Mouse (Mus musculus) forebrain, embryonic 11.5 days (tissue): ENCODE data around the gene Cenpb. TPM values are rescaled to one million over a fixed set of nuclear protein-coding genes. Genes with fewer than 3 reads are reported as not detected.
"Not testable (repeated sequence)": the region's sequence is repeated elsewhere in the genome, so short reads cannot be mapped to it uniquely, and the experiment has no call there.

ENCODE experiments used
- ATAC-seq: fragments of 200-750 bp; cut with Nextera tagmentation; replicated peaks from 2 replicates; pipeline ENCODE4 v1.8.0; 2017; ENCODE audit warnings: moderate TSS enrichment; ENCODE audit not compliant: low FRiP score
- DNase-seq: peaks from one replicate; pipeline ENCODE4 v3.0.0-alpha.2; 2017; ENCODE audit warnings: low spot score
- H3K27ac ChIP-seq: fragments of 300-500 bp; sonication (generic); 2 replicates; pipeline ENCODE4 v1.5.1; 2014; ENCODE audit warnings: low read depth, low read length
- H3K27me3 ChIP-seq: fragments of 300-500 bp; sonication (generic); 2 replicates; pipeline ENCODE4 v1.6.1; 2014; ENCODE audit warnings: mild to moderate bottlenecking, low read length, mixed read lengths; ENCODE audit not compliant: control insufficient read depth, insufficient read depth
- H3K36me3 ChIP-seq: fragments of 300-500 bp; sonication (generic); 2 replicates; pipeline ENCODE4 v1.6.1; 2014; ENCODE audit warnings: mild to moderate bottlenecking, low read length, moderate library complexity, mixed read lengths; ENCODE audit not compliant: control insufficient read depth, insufficient read depth
- H3K4me1 ChIP-seq: fragments of 300-500 bp; sonication (generic); replicated peaks from 2 replicates; pipeline ENCODE4 v1.6.1; 2014; ENCODE audit warnings: low read length, mixed read lengths; ENCODE audit not compliant: control insufficient read depth, insufficient read depth
- H3K4me2 ChIP-seq: fragments of 300-500 bp; sonication (generic); 2 replicates; pipeline ENCODE4 v1.6.1; 2014; ENCODE audit warnings: low read depth, mild to moderate bottlenecking, low read length, moderate library complexity, mixed read lengths; ENCODE audit not compliant: severe bottlenecking
- H3K4me3 ChIP-seq: fragments of 300-500 bp; sonication (generic); 2 replicates; pipeline ENCODE4 v1.5.1; 2014; ENCODE audit warnings: low read depth, low read length
- H3K9ac ChIP-seq: fragments of 300-500 bp; sonication (generic); 2 replicates; pipeline ENCODE4 v1.6.1; 2014; ENCODE audit warnings: low read length
- H3K9me3 ChIP-seq: fragments of 300-500 bp; sonication (generic); 2 replicates; pipeline ENCODE4 v1.6.1; 2016; ENCODE audit warnings: low read length, mixed read lengths; ENCODE audit not compliant: control insufficient read depth
- WGBS: fragments of 180-500 bp; shearing (Covaris S2); extraction: QIAGEN DNeasy Blood & Tissue Kit; methylation state at CpG from one replicate; pipeline ENCODE4 v1.1.7; 2014; 5-methylcytosine and 5-hydroxymethylcytosine counted together
- polyA plus RNA-seq: library from polyadenylated mRNA; unstranded; fragments of >200 nt; fragmentation: Nextera tagmentation; extraction: Ambion mirVana; gene quantifications from 2 replicates; pipeline ENCODE4 v1.2.1, GENCODE M21; 2014

Gene Cenpb
- polyA plus RNA-seq: 12.3 and 13.7 TPM in 2 replicates

DNA sequence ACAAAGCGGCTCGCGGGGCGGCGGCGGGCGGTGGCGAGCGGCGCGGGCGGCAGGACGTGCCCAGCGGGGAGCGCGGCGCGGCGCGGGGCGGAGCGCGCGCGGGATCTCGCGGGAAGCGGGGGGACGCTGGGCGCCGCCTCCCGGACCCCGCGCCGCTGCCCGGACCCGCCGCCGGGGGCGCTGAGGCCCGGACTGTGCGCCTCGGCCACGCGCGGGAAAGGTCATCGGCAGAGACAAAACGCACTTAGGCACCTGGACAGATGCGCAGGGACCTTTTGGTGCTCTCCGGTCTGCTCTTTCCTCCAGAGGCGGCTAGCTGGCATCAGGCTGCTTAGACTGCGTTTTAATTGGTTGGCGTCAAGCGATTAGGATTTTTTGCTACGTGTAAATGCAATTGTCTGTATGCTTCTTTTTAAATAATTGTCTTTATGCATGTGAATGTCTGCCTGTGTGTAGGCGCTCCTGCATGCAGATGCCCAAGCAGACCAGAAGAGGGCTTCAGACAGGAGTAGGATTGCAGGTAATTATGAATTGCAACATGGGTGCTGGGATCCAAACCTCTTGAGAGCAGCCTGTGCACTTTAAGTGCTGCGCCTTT, at the start of gene Cenpb:
Gene Cenpb (minus strand): TSS at position 78 of the 598 bp plus-strand sequence.
- H3K4me3 ChIP-seq: peak within 1 kb of the TSS; percentile 82

DNA sequence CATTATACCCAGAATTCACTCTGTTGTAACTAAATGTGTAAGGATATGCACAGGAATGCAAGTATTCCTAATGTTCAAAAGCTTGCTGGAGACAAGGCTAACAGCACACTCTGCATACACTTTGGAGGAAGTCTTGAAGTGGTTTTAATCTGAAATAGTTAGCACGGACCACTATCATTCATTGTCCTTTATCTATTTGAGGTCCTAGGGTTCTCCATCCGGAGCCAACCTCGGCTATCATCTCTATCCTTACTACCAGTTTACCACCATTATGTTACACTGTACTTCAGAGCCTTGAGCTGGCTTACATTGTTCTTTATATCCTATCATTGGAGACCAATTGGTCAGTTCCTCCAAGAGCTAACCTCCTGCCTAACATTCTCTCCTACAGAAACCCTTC, 47.4 kb upstream of the Cenpb start:
- no peaks in the 10 kb centered on the region for H3K27me3 ChIP-seq

More for the DNA sequence above, at the start of gene Cenpb:
- peak; percentile 93 for DNase-seq
- Histone ChIP-seq H3K27me3 (no peaks in the 10 kb centered on the region), H3K36me3 (no peaks in the 10 kb centered on the region), H3K4me2 (peak within 1 kb of the TSS; percentile 97), H3K4me1 (peaks cover 19% of the 10 kb centered on the region), H3K27ac (peak within 1 kb of the TSS; percentile 76), H3K9ac (peak within 1 kb of the TSS; percentile 97), H3K9me3 (no peaks in the 10 kb centered on the region)
- ATAC-seq: peak; percentile 74
- 3% methylated on average over 48 of the region's 57 CpGs for WGBS

DNA sequence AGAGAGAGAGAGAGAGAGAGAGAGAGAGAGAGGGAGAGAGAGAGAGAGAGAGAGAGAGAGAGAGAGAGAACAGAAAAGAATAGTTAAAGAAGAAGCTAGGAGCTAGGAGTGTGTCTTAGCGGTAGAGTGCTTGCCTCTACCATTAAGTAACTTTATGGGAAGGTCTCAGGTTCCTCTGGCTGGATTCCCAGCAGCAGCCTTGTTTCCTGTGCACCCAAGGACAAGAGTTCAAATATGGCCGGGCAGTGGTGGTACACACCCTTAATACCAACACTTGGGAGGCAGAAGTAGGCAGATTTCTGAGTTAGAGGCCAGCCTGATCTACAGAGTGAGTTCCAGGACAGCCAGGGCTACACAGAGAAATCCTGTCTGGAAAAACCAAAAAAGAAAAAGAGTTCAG, 46.8 kb upstream of the Cenpb start:
- not testable (repeated sequence) for H3K27me3 ChIP-seq, ATAC-seq, DNase-seq, H3K4me3 ChIP-seq, H3K9me3 ChIP-seq, H3K4me2 ChIP-seq, H3K27ac ChIP-seq, H3K4me1 ChIP-seq, H3K36me3 ChIP-seq, H3K9ac ChIP-seq
- WGBS: 72% methylated on average over 2 of the region's 2 CpGs

More for the DNA sequence above, 47.4 kb upstream of the Cenpb start:
- no peak for DNase-seq
- no peak overlapping the region for H3K4me2 ChIP-seq
- H3K36me3 ChIP-seq: no peaks in the 10 kb centered on the region
- 91% methylated on average over 3 of the region's 3 CpGs for WGBS
- H3K27ac ChIP-seq: no peak overlapping the region
- no peak for ATAC-seq
- no peak overlapping the region for H3K4me3 ChIP-seq
- H3K9me3 ChIP-seq: no peaks in the 10 kb centered on the region
- H3K9ac ChIP-seq: no peak overlapping the region
- no peaks in the 10 kb centered on the region for H3K4me1 ChIP-seq

DNA sequence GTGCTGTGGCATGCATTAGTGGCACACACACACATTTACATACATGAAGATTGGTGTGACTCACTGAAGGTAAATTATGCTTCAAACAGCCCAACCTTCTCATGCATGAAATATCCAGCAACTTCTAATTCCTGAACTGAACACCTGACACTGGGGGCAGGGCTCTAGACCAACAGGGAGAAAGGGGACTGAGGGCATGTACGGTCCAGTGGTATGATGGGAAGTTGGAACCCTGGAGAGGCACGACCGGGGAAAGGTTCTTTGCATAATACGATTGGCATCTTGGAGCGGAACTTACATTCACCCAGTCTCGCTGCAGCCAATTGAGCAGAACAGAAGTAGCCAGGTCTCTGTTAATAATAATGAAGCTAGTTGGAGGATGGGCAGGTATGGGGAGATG, 45.3 kb upstream of the Cenpb start:
- Histone ChIP-seq H3K4me2 (no peak overlapping the region), H3K4me3 (no peak overlapping the region), H3K27me3 (no peaks in the 10 kb centered on the region), H3K4me1 (no peaks in the 10 kb centered on the region), H3K27ac (no peak overlapping the region), H3K9ac (no peak overlapping the region), H3K9me3 (no peaks in the 10 kb centered on the region), H3K36me3 (no peaks in the 10 kb centered on the region)
- DNase-seq (no peak), ATAC-seq (no peak)
- 93% methylated on average over 6 of the region's 6 CpGs for WGBS

GRCm38 (mm10) chr2:131223569-131223968, 43.7 kb upstream of the Cenpb start:
- ATAC-seq (no peak), DNase-seq (no peak)
- no peaks in the 10 kb centered on the region for H3K9me3 ChIP-seq
- H3K4me2 ChIP-seq: no peak overlapping the region
- H3K36me3 ChIP-seq: no peaks in the 10 kb centered on the region
- H3K27ac ChIP-seq: no peak overlapping the region
- no peak overlapping the region for H3K9ac ChIP-seq
- 78% methylated on average over 1 of the region's 1 CpGs for WGBS
- H3K4me3 ChIP-seq: no peak overlapping the region
- H3K27me3 ChIP-seq: no peaks in the 10 kb centered on the region
- no peaks in the 10 kb centered on the region for H3K4me1 ChIP-seq

DNA sequence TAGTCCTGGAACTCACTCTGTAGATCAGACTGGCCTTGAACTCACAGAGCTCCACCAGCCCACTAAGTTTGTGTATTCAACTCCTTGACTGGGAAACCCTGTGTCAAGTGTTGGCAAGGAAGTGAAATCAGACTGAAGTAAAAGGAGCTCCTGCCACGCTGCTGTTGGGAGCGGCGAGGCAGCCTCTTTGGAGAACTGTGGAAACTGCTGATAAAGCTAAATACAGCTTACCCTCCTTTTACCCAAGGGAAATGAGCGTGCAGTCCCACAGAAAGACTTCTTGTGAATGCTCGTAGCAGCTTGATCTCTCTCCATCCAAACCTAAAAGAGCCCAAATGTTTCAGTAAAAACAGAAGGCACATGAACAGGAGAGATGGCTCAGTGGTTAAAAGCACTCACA, 42.7 kb upstream of the Cenpb start:
- WGBS: 67% methylated on average over 5 of the region's 5 CpGs
- DNase-seq: no peak
- H3K9me3 ChIP-seq: no peaks in the 10 kb centered on the region
- no peaks in the 10 kb centered on the region for H3K27me3 ChIP-seq
- no peak overlapping the region for H3K4me3 ChIP-seq
- no peak for ATAC-seq
- no peaks in the 10 kb centered on the region for H3K36me3 ChIP-seq
- H3K4me2 ChIP-seq: no peak overlapping the region
- H3K27ac ChIP-seq: no peak overlapping the region
- H3K4me1 ChIP-seq: no peaks in the 10 kb centered on the region
- no peak overlapping the region for H3K9ac ChIP-seq

DNA sequence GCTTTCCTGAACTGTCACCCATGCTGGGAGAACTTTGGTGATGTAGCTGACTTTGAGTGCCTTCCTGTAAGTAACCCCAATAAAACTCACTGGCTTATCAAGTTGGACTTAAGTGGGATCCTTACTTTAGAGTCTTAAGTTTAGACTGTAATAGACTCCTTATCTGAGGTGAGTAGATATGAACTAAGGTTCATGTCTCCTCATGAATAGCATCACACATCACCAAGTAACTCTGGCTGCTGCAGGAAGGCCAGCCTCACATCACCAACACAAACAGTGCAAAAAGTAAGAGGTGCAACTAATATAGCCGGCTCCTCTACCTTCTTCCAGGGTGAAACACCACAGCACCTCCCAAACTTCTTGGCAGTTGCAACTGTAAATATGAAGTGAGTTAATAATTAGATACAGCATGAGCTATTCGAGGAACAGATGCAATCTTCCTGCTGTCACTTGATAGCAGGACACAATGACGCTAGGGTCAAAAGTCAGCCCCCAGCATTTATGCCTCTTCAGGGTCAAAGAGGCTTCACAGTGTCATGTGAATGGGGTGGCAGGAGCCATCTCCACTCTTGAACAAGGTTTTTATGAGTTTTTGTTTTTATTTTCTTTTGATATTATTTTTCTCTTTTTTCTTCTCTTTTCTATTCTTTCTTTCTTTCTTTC, 42.1 kb upstream of the Cenpb start:
- no peak overlapping the region for H3K4me2 ChIP-seq
- DNase-seq: no peak
- H3K4me3 ChIP-seq: no peak overlapping the region
- ATAC-seq: no peak
- H3K9ac ChIP-seq: no peak overlapping the region
- no peaks in the 10 kb centered on the region for H3K4me1 ChIP-seq
- H3K27ac ChIP-seq: no peak overlapping the region
- H3K27me3 ChIP-seq: no peaks in the 10 kb centered on the region
- no peaks in the 10 kb centered on the region for H3K9me3 ChIP-seq
- H3K36me3 ChIP-seq: no peaks in the 10 kb centered on the region
- WGBS: 77% methylated on average over 3 of the region's 3 CpGs

- no peak for ATAC-seq
- no peak overlapping the region for H3K27ac ChIP-seq
- no peak overlapping the region for H3K4me2 ChIP-seq
- no peak for DNase-seq
- no peak overlapping the region for H3K9ac ChIP-seq
- no peaks in the 10 kb centered on the region for H3K9me3 ChIP-seq
- no peaks in the 10 kb centered on the region for H3K27me3 ChIP-seq
- no peaks in the 10 kb centered on the region for H3K4me1 ChIP-seq
- H3K4me3 ChIP-seq: no peak overlapping the region
- 82% methylated on average over 4 of the region's 4 CpGs for WGBS
- H3K36me3 ChIP-seq: no peaks in the 10 kb centered on the region
These were observed 40.2 kb upstream of the Cenpb start for GRCm38 (mm10) chr2:131220030-131220429.
